Mouse (Mus musculus) small intestine, adult 2 months (tissue): ENCODE results near the gene Fkbp2. TPM values are rescaled to one million over a fixed set of nuclear protein-coding genes. Genes with fewer than 3 reads are reported as not detected.

Source experiments
- H3K27ac ChIP-seq: fragments of 200-500 bp; 2 replicates; pipeline ENCODE4 v1.5.1; 2012; ENCODE audit warnings: low read depth, low read length, control low read depth, inconsistent platforms; ENCODE audit not compliant: insufficient read depth
- H3K27me3 ChIP-seq: fragments of 200-500 bp; 2 replicates; pipeline ENCODE4 v1.6.1; 2012; ENCODE audit warnings: mild to moderate bottlenecking, moderate library complexity, low read length, inconsistent platforms; ENCODE audit not compliant: control insufficient read depth, insufficient read depth
- H3K36me3 ChIP-seq: fragments of 200-500 bp; 2 replicates; pipeline ENCODE4 v1.6.1; 2012; ENCODE audit warnings: mild to moderate bottlenecking, low read length, control low read depth, inconsistent platforms; ENCODE audit not compliant: control insufficient read depth, insufficient read depth
- H3K4me1 ChIP-seq: fragments of 200-500 bp; 2 replicates; pipeline ENCODE4 v1.6.1; 2012; ENCODE audit warnings: low read length, inconsistent platforms, mixed read lengths; ENCODE audit not compliant: control insufficient read depth, insufficient read depth, insufficient read length
- H3K4me3 ChIP-seq: fragments of 200-500 bp; 2 replicates; pipeline ENCODE4 v1.5.1; 2012; ENCODE audit warnings: low read depth, mild to moderate bottlenecking, control low read depth, inconsistent platforms, low read length, moderate library complexity
- CTCF ChIP-seq: fragments of 200-500 bp; IDR thresholded peaks from 2 replicates; pipeline ENCODE4 v1.5.1; 2012; ENCODE audit warnings: low read depth, mild to moderate bottlenecking, control low read depth, inconsistent platforms, low read length, moderate library complexity, mixed read lengths; ENCODE audit not compliant: insufficient replicate concordance, insufficient read length; ENCODE audit errors: extremely low read depth
- POLR2A ChIP-seq: fragments of 200-500 bp; IDR thresholded peaks from 2 replicates; pipeline ENCODE4 v1.6.1; 2012; ENCODE audit warnings: low read depth, mild to moderate bottlenecking, control low read depth, inconsistent platforms, low read length, moderate library complexity
- WGBS: fragments of 180-500 bp; shearing (Covaris S2); methylation state at CpG from one replicate; pipeline ENCODE4 v1.1.7; 2018; 5-methylcytosine and 5-hydroxymethylcytosine counted together
- polyA plus RNA-seq: library from polyadenylated mRNA; depleted of rRNA; stranded (reverse); fragments of >200 nt; gene quantifications from 2 replicates; pipeline ENCODE4 v1.2.3, GENCODE M21; 2012

The Fkbp2 gene
- polyA plus RNA-seq, 1 experiment: 47.9 TPM

DNA sequence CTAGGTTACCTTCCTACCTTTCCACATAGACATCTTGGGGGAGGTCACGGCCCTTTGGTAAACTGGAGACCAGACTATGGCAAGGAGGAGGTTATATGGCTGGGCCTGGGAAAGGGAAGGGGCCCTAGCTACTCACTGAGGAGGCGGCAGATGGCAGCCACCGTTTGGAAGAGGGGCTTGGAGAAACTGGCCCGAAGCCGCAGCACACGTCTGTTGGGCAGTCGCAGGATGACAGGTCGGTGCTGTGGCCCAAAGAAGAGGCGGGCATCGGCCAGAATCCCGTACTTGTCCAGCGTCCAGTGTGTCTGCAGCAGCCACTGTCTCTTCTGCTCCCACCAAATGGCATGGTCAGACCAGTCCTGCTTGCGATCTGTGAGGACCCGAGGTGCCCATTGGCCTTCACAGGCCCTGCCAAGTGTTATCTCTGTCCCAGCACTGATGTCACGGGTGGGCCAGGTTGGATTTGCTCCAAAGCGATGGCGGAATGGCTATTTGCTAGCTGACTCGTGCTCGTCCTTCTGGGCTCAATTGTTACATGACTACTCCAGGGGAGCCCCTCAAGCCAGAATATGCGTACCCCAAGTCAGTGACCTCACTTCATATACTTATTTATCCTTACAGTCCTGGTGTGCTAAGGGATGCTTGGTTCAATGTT, 34.3 kb upstream of the Fkbp2 start:
- H3K4me3 ChIP-seq: no peak overlapping the region
- WGBS: 90% methylated on average over 20 of the region's 20 CpGs
- no peak overlapping the region for H3K27ac ChIP-seq
- peaks cover 2% of the 10 kb centered on the region; the same call in 1 of the 2 replicates for H3K4me1 ChIP-seq
- TF ChIP-seq POLR2A (no peak), CTCF (no peak)
- no peaks in the 10 kb centered on the region for H3K36me3 ChIP-seq
- no peaks in the 10 kb centered on the region for H3K27me3 ChIP-seq

DNA sequence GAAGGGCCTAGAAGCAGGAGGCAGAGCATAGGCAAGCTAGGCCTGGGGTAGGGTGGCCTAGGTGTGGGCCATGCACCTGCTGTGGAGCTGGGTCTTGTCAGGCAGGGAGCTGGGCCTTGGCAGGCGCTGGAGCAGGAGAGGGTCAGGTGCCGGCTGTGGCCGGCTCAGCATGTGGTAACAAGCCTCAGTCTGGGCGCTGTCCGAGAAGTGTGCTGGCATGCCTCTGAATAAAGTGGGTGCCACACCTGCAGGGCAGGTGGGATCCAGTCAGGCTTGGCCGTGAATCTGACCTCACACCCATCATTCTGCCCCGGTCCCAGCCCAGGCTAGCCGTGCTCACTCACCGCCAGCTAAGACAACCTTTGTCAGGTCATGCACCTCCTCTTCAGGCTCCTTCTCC, 33.7 kb upstream of the Fkbp2 start:
- Histone ChIP-seq H3K27ac (no peak overlapping the region), H3K27me3 (no peaks in the 10 kb centered on the region), H3K4me1 (peaks cover 2% of the 10 kb centered on the region; the same call in 1 of the 2 replicates), H3K4me3 (no peak overlapping the region), H3K36me3 (no peaks in the 10 kb centered on the region)
- 94% methylated on average over 9 of the region's 9 CpGs for WGBS
- TF ChIP-seq POLR2A (no peak), CTCF (no peak)

DNA sequence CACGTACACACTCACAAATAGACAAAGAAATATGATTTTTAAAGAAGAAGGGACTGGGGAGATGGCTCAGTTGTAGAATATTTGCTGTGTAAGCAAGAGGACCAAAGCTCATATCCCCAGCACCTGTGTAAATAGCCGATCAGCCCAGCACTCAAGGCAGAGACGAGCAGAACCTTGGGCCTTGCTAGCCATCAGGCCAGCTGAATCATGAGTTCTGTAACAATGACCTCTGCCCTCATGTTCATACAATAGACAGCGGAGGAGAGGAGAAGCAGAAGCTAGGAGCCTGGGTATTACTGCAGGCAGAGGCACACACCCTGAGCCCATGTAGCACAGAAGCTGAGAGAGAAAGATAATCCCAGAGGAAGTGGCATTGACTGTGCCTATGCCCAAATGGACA, 32.1 kb upstream of the Fkbp2 start:
- 34% methylated on average over 4 of the region's 4 CpGs for WGBS
- no peak overlapping the region for H3K4me3 ChIP-seq
- TF ChIP-seq CTCF (no peak), POLR2A (no peak)
- no peaks in the 10 kb centered on the region for H3K27me3 ChIP-seq
- H3K27ac ChIP-seq: peak overlapping the region; percentile 52
- no peaks in the 10 kb centered on the region for H3K36me3 ChIP-seq
- H3K4me1 ChIP-seq: peaks cover 2% of the 10 kb centered on the region; the same call in 1 of the 2 replicates

DNA sequence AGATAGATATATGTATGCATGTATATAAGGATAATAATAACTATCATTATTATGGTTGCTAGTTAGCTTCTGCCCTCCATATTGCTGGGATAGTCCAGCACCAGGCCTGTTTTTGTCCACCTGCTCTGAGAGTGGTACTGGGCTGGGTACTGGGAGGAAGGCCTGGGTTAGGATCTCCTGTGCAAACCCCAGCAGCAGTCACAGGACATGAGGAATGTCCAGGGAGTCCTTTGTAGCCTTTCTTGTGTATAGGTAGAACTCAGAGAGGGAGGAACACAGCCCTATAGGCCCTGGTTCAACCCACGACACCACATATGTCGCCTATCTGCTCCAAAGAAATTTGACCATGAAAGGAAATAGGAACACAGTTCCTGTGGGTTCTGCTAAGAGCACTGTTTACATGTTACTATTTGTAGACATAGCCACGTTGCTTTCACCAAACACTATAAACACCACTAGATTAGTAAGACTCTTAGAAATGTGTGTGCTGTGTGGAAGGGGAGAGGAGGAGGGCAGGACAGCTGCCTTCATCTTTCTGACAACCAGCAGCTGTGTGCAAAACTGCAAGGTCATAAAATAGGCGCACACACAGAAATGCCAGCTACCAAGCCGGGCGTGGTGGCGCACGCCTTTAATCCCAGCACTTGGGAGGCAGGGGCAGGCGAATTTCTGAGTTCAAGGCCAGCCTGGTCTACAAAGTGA, 26.7 kb upstream of the Fkbp2 start:
- Histone ChIP-seq H3K4me3 (no peak overlapping the region), H3K27me3 (no peaks in the 10 kb centered on the region), H3K27ac (peak overlapping the region; percentile 67), H3K36me3 (no peaks in the 10 kb centered on the region), H3K4me1 (no peaks in the 10 kb centered on the region)
- no peak for TF ChIP-seq CTCF
- no peak for TF ChIP-seq POLR2A
- 59% methylated on average over 9 of the region's 9 CpGs for WGBS

GRCm38 (mm10) chr19:6999360-7000063, 19.2 kb upstream of the Fkbp2 start:
- TF ChIP-seq POLR2A: no peak
- TF ChIP-seq CTCF: no peak

DNA sequence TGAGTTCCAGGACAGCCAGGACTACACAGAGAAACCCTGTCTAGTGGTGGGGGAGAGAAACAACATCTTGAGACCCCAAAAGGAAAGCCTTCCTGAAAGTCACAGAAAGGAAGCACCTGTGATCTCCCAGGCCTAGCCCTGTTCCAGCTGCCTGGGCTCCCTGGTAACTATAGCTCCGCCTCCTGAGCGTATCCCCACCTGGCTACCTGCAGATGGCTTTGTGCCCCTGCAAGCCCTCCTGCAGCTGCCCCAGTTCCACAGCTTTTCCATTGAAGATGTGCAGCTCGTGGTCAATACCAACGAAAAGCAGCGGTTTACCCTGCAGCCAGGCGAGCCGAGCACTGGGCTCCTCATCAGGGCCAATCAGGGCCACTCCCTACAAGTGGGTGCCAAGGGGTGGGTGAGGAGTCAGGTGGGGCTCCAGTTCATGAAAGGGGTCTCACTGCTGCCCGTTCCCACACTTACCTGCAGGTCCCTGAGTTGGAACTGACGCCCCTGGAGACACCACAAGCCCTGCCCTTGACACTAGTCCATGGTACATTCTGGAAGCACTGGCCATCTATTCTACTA, 17.5 kb upstream of the Fkbp2 start:
- no peak overlapping the region for H3K27ac ChIP-seq
- peaks cover 7% of the 10 kb centered on the region for H3K36me3 ChIP-seq
- H3K4me1 ChIP-seq: peaks cover 23% of the 10 kb centered on the region
- no peaks in the 10 kb centered on the region for H3K27me3 ChIP-seq
- 87% methylated on average over 9 of the region's 9 CpGs for WGBS
- H3K4me3 ChIP-seq: no peak overlapping the region
- TF ChIP-seq POLR2A: no peak
- no peak for TF ChIP-seq CTCF

More at GRCm38 (mm10) chr19:6999360-7000063, 19.2 kb upstream of the Fkbp2 start:
- H3K27ac ChIP-seq: peak overlapping the region; percentile 2; the same call in 1 of the 2 replicates
- no peaks in the 10 kb centered on the region for H3K27me3 ChIP-seq
- WGBS: 69% methylated on average over 19 of the region's 19 CpGs
- H3K36me3 ChIP-seq: peaks cover 7% of the 10 kb centered on the region
- no peak overlapping the region for H3K4me3 ChIP-seq
- peaks cover 23% of the 10 kb centered on the region for H3K4me1 ChIP-seq

DNA sequence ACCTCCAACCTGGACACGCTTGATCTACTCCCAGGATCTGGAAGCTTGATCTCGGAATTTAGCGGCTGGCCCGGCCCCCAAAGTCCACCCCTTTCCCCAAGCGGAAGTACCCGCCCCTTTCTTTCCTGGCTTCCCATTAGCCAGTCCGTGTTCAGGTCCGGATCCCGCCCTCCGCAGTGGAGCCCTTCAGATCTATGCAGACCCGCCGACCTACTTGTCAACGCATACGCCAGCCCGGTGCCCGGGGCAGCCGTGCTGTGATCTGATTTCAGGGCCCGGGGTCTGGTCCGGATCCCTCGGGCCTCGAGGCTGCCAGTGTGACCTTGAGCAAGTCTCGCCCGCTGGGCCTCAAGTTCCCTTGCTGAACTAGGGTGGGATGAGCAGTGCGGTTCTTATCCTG, 15.7 kb upstream of the Fkbp2 start, which contains the start of the genes Nudt22 and Trpt1:
TSS of gene Nudt22 (minus strand) at position 112 of the 400 bp plus-strand sequence.
TSS of gene Trpt1 (plus strand) at position 126 of the 400 bp plus-strand sequence.
- Histone ChIP-seq H3K4me3 (peak within 1 kb of the TSS; percentile 84), H3K27ac (peak within 1 kb of the TSS; percentile 56), H3K4me1 (peaks cover 23% of the 10 kb centered on the region), H3K27me3 (no peaks in the 10 kb centered on the region), H3K36me3 (peaks cover 7% of the 10 kb centered on the region)
- WGBS: 1% methylated on average over 24 of the region's 24 CpGs
- peak; percentile 74 for TF ChIP-seq POLR2A
- TF ChIP-seq CTCF: no peak
